Mouse (Mus musculus) limb, embryonic 14.5 days (tissue): ENCODE results near the gene Ints14. TPM values are rescaled to one million over a fixed set of nuclear protein-coding genes. Genes with fewer than 3 reads are reported as not detected.

ENCODE experiments used
- ATAC-seq: fragments of 200-750 bp; cut with Nextera tagmentation; 2 replicates; pipeline ENCODE4 v1.8.0; 2017; ENCODE audit warnings: low read depth, moderate number of reproducible peaks, moderate TSS enrichment; ENCODE audit not compliant: low FRiP score
- DNase-seq: peaks from one replicate; pipeline ENCODE4 v3.0.0-alpha.2; 2015; ENCODE audit warnings: low spot score
- H3K27ac ChIP-seq: fragments of 300-500 bp; sonication (generic); replicated peaks from 2 replicates; pipeline ENCODE4 v1.5.1; 2014; ENCODE audit warnings: low read depth, mild to moderate bottlenecking, low read length, moderate library complexity, mixed read lengths
- H3K27me3 ChIP-seq: fragments of 300-500 bp; sonication (generic); 2 replicates; pipeline ENCODE4 v1.6.1; 2014; ENCODE audit warnings: low read length, mixed read lengths; ENCODE audit not compliant: control insufficient read depth, insufficient read depth
- H3K36me3 ChIP-seq: fragments of 300-500 bp; sonication (generic); 2 replicates; pipeline ENCODE4 v1.6.1; 2014; ENCODE audit warnings: mild to moderate bottlenecking, low read length, moderate library complexity, mixed read lengths; ENCODE audit not compliant: control insufficient read depth, insufficient read depth
- H3K4me1 ChIP-seq: fragments of 300-500 bp; sonication (generic); 2 replicates; pipeline ENCODE4 v1.6.1; 2014; ENCODE audit warnings: antibody characterized with exemption, low read length, mixed read lengths; ENCODE audit not compliant: control insufficient read depth, insufficient read depth
- H3K4me2 ChIP-seq: fragments of 300-500 bp; sonication (generic); replicated peaks from 2 replicates; pipeline ENCODE4 v1.6.1; 2014; ENCODE audit warnings: low read depth, mild to moderate bottlenecking, low read length, moderate library complexity; ENCODE audit not compliant: severe bottlenecking
- H3K4me3 ChIP-seq: fragments of 300-500 bp; sonication (generic); replicated peaks from 2 replicates; pipeline ENCODE4 v1.5.1; 2014; ENCODE audit warnings: low read length
- H3K9ac ChIP-seq: fragments of 300-500 bp; sonication (generic); 2 replicates; pipeline ENCODE4 v1.6.1; 2014; ENCODE audit warnings: mild to moderate bottlenecking, low read depth, low read length, moderate library complexity; ENCODE audit not compliant: severe bottlenecking
- H3K9me3 ChIP-seq: fragments of 300-500 bp; sonication (generic); 2 replicates; pipeline ENCODE4 v1.6.1; 2016; ENCODE audit warnings: low read length; ENCODE audit not compliant: control insufficient read depth
- POLR2A ChIP-seq: fragments of 200-500 bp; IDR thresholded peaks from 2 replicates; pipeline ENCODE4 v1.8.0; 2012; ENCODE audit warnings: inconsistent platforms, mild to moderate bottlenecking, moderate library complexity, borderline replicate concordance; ENCODE audit not compliant: insufficient read depth, insufficient read length; ENCODE audit errors: extremely low read depth
- WGBS: fragments of 180-500 bp; shearing (Covaris S2); extraction: QIAGEN DNeasy Blood & Tissue Kit; methylation state at CpG from one replicate; pipeline ENCODE4 v1.1.7; 2014; 5-methylcytosine and 5-hydroxymethylcytosine counted together
- polyA plus RNA-seq, 2 experiments: library from polyadenylated mRNA; depleted of rRNA in 1 of 2; stranded (reverse) in 1 of 2; unstranded in 1 of 2; fragments of >200 nt; fragmentation: Nextera tagmentation in 1 of 2; extraction: Ambion mirVana in 1 of 2; gene quantifications; 2 replicates each; pipeline versions ENCODE4 v1.2.1 to v1.2.3; 2012 to 2014

Gene Ints14
- polyA plus RNA-seq, 2 experiments = 38.1 to 50.4 TPM

DNA sequence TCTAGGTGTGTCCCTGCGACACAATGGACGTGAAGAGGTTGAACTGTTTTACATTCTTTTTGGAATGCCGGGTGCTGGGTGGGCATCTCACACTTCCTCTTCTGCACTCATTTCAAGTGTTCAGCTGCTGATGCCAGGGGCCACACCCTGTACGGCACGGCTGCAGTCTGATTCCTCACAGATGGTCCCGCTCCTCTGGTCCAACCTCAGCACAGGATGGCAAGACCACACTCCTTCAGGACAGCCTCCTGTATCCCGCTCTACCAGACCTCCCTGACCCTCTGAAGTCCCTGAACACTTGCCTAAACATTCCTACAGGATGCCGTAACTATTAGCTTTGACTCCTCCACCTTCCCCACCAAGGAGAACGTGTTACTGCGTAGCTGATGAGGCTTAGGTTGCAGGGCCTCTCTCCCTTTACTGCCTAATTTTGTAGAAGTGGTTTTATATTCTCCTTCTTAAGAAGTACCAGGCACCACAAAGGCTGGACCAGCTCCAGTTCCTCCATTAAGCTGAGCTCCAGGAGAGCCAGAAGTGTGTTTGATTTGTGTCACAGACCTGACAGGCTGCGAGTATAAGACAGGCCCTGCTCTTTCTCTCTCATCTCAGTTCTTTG lies 19.9 kb upstream of the Ints14 start:
- TF ChIP-seq POLR2A = no peak
- H3K4me1 ChIP-seq = peaks cover 18% of the 10 kb centered on the region
- 36% methylated on average over 11 of the region's 11 CpGs for WGBS
- 0 out of 2 replicates have a peak overlapping the region, but pooled peaks have one; percentile 40 for H3K27ac ChIP-seq
- no peaks in the 10 kb centered on the region for H3K27me3 ChIP-seq
- ATAC-seq (peak; percentile 62; the same call in 1 of the 2 replicates), DNase-seq (peak; percentile 30)
- no peaks in the 10 kb centered on the region for H3K36me3 ChIP-seq
- H3K4me3 ChIP-seq = no peak overlapping the region
- H3K9ac ChIP-seq = no peak overlapping the region
- no peak overlapping the region for H3K4me2 ChIP-seq
- no peaks in the 10 kb centered on the region for H3K9me3 ChIP-seq

- TF ChIP-seq POLR2A = no peak
- WGBS = 78% methylated on average over 4 of the region's 4 CpGs
- Histone ChIP-seq H3K27me3 (no peaks in the 10 kb centered on the region), H3K4me3 (no peak overlapping the region), H3K9me3 (no peaks in the 10 kb centered on the region), H3K36me3 (no peaks in the 10 kb centered on the region), H3K9ac (no peak overlapping the region), H3K4me1 (peaks cover 18% of the 10 kb centered on the region), H3K4me2 (no peak overlapping the region), H3K27ac (0 out of 2 replicates have a peak overlapping the region, but pooled peaks have one; percentile 40)
- ATAC-seq (no peak), DNase-seq (no peak)
These were observed 19.1 kb upstream of the Ints14 start for GRCm38 (mm10) chr9:64941650-64942049.

DNA sequence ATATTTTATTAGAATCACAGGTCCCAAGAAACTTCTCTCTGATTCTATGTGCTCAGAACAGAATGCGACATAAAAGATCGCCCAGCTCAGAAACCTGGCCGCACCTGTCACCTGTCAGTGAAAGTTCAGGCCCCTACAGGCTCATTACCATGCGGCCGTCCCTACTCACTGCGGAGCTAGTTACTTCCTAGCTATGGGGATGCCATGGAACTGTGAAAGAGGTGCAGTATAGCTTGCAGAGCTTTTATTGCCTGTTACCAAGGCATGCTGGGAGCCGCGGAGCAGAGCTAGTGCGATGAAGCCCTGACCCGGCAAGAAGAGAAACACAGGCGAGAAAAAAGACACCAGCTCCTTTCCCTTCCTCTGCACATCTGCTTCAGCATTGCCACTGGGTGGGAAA lies 16.7 kb upstream of the Ints14 start:
- H3K9ac ChIP-seq = no peak overlapping the region
- ATAC-seq (no peak), DNase-seq (no peak)
- H3K27me3 ChIP-seq = no peaks in the 10 kb centered on the region
- peaks cover 18% of the 10 kb centered on the region for H3K4me1 ChIP-seq
- WGBS = 9% methylated on average over 11 of the region's 11 CpGs
- H3K9me3 ChIP-seq = no peaks in the 10 kb centered on the region
- no peak overlapping the region for H3K27ac ChIP-seq
- no peak overlapping the region for H3K4me3 ChIP-seq
- H3K36me3 ChIP-seq = no peaks in the 10 kb centered on the region
- H3K4me2 ChIP-seq = peak overlapping the region; percentile 29
- no peak for TF ChIP-seq POLR2A

- 90% methylated on average over 9 of the region's 9 CpGs for WGBS
- ATAC-seq = no peak
- H3K9me3 ChIP-seq = no peaks in the 10 kb centered on the region
- TF ChIP-seq POLR2A = no peak
- DNase-seq = no peak
- H3K4me3 ChIP-seq = no peak overlapping the region
- H3K9ac ChIP-seq = no peak overlapping the region
- no peaks in the 10 kb centered on the region for H3K36me3 ChIP-seq
- H3K27me3 ChIP-seq = no peaks in the 10 kb centered on the region; the same call in 1 of the 2 replicates
- H3K4me2 ChIP-seq = no peak overlapping the region
- peaks cover 7% of the 10 kb centered on the region for H3K4me1 ChIP-seq
- no peak overlapping the region for H3K27ac ChIP-seq
These were observed 13.1 kb upstream of the Ints14 start for GRCm38 (mm10) chr9:64947483-64948095.

DNA sequence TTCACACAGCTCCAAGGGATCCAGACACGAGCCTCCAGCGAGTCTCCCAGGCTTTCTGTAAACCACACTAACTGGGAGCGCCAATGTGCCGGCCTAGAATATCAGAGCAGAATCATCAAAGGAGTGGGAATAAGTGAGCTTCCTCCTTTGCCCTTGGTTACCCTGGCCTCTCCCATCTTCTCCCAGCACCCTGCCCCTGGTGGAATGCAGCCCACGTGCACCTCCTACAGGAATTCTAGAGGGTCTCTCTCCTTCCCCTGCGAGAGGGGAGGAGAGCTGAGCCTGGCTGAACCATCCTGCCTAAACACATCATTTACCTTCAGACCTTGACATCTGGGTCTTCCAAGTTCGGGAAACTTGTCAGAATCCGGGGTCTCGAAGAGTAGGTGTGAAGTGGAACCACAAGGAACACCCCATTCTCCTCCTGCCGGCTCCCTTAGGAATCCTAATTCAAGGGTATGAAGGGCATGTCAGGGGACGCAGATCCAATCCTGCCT lies 9.5 kb upstream of the Ints14 start, which contains the start of gene Slc24a1:
Gene Slc24a1 (minus strand): TSS at position 447 of the 497 bp plus-strand sequence.
- no peak for TF ChIP-seq POLR2A
- ATAC-seq = no peak

More for the DNA sequence above, 9.5 kb upstream of the Ints14 start, which contains the start of gene Slc24a1:
- no peaks in the 10 kb centered on the region for H3K4me1 ChIP-seq
- no peaks in the 10 kb centered on the region for H3K9me3 ChIP-seq
- 28% methylated on average over 11 of the region's 11 CpGs for WGBS
- H3K4me2 ChIP-seq = no peak within 1 kb of the TSS
- no peak for DNase-seq
- no peak within 1 kb of the TSS for H3K9ac ChIP-seq
- no peak within 1 kb of the TSS for H3K27ac ChIP-seq
- no peaks in the 10 kb centered on the region for H3K36me3 ChIP-seq
- H3K4me3 ChIP-seq = no peak within 1 kb of the TSS
- no peaks in the 10 kb centered on the region; the same call in 1 of the 2 replicates for H3K27me3 ChIP-seq
